Mouse (Mus musculus) heart, postnatal 36 days (tissue): ENCODE measurements around the gene Acot2. TPM values are rescaled to one million over a fixed set of nuclear protein-coding genes. Genes with fewer than 3 reads are reported as not detected.
"Not testable (repeated sequence)": the region's sequence is repeated elsewhere in the genome, so short reads cannot be mapped to it uniquely, and the experiment has no call there.

Source experiments
- DNase-seq, 2 experiments: peaks; one replicate each; pipeline ENCODE4 v3.0.0; 2021 to 2022
- intact Hi-C: fragments of 180-260 bp; cut with DNase I; formaldehyde crosslinking; loops from one replicate; pipeline ENCODE4 v1.15.1; 2025
- total RNA-seq, 2 experiments: library from RNA; stranded (reverse); gene quantifications; 2 replicates each; pipeline ENCODE4 v1.2.3; 2021

Acot2 gene
- total RNA-seq, 2 experiments from 2014 or later: 139 to 166 TPM

DNA sequence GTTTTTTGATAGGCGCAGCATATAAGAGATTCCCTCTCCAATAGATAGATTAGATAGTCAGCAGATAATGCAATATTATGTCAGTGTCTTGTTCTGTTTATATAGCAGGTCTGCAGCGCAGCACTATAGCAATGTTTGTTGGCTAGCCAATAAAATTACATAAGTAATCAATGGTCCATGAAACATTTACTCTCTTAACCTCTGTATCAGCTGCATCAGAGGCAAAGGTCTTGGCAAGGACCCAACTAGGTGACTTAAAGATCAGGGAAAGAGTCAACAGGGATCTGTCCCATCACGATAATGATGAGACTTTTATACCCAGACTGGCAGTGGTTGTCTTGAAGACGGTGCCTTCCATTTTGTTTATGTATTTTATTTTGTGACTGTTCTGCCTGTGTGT is 45.2 kb downstream of the Acot2 start:
- intact Hi-C loops: loop anchor here (1.0 to 10.0 kb wide), 2 partner anchors 19 to 228 kb away; partner anchors contain the start of gene Acot3
- DNase-seq: no peak

DNA sequence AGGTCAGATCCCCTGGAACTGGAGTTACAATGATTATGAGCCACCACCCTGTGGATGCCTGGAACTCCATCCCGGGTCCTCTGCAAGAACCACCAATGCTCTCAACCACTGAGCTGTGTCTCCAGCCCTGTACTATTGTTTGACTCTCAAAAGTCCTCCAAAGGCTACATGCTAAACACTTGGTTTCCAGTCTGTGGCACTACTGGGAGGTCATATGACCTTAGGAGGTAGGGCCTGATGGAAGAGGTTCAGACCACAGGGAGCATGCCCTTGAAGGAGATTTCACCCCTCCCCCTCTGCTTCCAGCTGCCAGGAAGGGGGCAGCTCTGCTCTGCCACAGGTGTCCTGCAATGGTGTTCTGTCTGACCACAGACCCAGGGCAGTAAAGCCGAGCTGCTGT is 45.6 kb downstream of the Acot2 start:
- not testable (repeated sequence) for DNase-seq
- intact Hi-C loops: loop anchor here (1.0 to 10.0 kb wide), 2 partner anchors 19 to 229 kb away; partner anchors contain the start of gene Acot3

DNA sequence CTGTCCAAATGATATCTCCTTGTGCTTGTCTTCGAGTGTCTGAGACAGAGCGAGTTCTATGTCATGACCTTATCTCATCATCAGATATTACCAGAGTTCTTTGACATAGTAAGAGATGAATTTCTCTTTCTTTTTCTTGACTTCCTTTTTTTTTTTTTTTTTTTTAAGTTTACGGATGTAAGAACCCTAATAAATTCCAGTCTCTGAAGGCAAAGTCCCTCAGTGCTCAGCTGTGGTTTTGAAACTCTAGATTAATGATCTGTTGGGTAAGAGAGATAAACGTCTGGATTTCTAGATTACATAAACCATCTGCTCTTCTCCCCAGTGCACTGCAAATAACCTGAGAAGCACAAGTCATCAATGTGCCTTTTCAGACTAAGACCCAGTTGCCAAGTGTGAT is 46.4 kb downstream of the Acot2 start:
- intact Hi-C loops: loop anchor here (10.0 kb wide), 1 partner anchor 229 kb away; no protein-coding TSS in a partner anchor
- no peak for DNase-seq

DNA sequence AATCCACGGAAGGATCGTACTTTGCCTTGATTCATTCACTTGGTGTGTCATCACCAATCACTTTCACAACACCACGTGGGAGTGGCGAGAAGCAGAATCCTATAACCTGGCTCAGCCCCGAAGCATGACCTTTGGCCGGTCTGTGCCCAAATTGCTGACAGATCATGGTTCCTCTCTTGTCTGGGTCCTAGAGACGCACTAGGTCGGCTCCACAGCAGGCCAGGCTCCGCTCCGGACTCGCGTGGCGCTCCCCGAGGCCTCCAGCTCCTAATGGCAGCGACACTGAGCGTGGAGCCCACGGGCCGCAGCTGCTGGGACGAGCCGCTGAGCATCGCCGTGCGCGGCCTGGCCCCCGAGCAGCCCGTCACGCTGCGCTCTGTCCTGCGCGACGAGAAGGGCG is 50.6 kb downstream of the Acot2 start, which contains the start of gene Acot4:
Acot4 (plus strand) TSS at position 139 of the 400 bp plus-strand sequence.
- intact Hi-C loops: loop anchor here (10.0 kb wide), 1 partner anchor 233 kb away; no protein-coding TSS in a partner anchor
- not testable (repeated sequence) for DNase-seq

DNA sequence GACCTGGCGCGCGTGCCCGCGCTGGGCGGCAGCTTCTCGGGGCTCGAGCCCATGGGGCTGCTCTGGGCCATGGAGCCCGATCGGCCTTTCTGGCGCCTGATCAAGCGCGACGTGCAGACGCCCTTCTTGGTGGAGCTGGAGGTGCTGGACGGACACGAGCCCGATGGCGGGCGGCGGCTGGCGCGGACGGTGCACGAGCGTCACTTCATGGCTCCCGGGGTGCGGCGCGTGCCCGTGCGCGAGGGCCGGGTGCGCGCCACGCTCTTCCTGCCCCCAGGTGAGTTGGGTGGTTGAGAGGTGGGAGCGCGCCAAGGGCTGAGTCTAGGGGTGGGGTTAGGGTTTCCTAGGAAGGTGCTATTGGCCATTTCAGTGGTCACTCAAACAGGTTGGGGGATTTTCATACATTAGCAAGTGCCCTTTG is 51.0 kb downstream of the Acot2 start, which contains the start of gene Gm49366:
Gm49366 (plus strand) TSS at position 245 of the 421 bp plus-strand sequence.
- DNase-seq: peak; percentile 4 to 44
- intact Hi-C loops: loop anchor here (10.0 kb wide), 1 partner anchor 234 kb away; no protein-coding TSS in a partner anchor

DNA sequence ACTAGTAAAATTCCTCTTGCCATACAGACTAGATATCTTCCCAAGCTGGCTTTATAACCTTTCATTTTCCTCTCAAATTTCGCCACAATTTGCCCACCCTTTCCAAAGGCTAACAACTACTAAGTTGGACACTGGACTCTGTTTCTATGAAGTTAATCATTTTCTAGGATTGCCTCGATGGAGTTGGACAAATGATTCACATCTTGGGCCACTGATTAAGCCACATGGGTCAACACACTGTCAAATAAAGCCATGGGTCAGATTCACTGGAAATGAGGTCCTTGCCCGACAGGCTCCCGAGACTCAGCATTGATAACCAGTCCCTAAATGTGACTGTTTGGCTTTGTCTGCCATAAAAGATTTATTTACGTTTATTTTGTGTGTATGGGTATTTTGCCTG is 54.6 kb downstream of the Acot2 start:
- no peak for DNase-seq
- intact Hi-C loops: no loop called here

Other genes with a start within 250 kb of the Acot2 start
- 10 to 100 TPM; 10.2 to 11.4 TPM for gene Papln, start 224.2 kb upstream of the Acot2 start, total RNA-seq
- gene Numb, start 65.9 kb upstream of the Acot2 start, total RNA-seq: 10 to 100 TPM; 31.4 to 36.3 TPM
- 1 to 10 TPM; 5.0 to 5.3 TPM for gene Riox1, start 37.3 kb upstream of the Acot2 start, total RNA-seq
- not detected for gene Heatr4, start 3.0 kb upstream of the Acot2 start, total RNA-seq
- gene Acot1, start 21.6 kb downstream of the Acot2 start, total RNA-seq: 10 to 100 TPM; 75.0 to 91.8 TPM
- 1 to 10 TPM; 1.2 to 1.3 TPM for gene Acot4, start 50.5 kb downstream of the Acot2 start, total RNA-seq
- under 1 TPM in 1 of 2 experiments, not detected in 1; 0.76 TPM for gene Gm49366, start 51.1 kb downstream of the Acot2 start, total RNA-seq
- gene Acot3, start 64.3 kb downstream of the Acot2 start, total RNA-seq: 1 to 10 TPM; 1.9 TPM
- not detected for gene Acot5, start 81.5 kb downstream of the Acot2 start, total RNA-seq
- gene Acot6, start 112.8 kb downstream of the Acot2 start, total RNA-seq: 1 to 10 TPM; 1.7 to 3.3 TPM
- 1 to 10 TPM; 8.5 to 8.8 TPM for gene Dnal1, start 126.5 kb downstream of the Acot2 start, total RNA-seq
- under 1 TPM; 0.11 to 0.22 TPM for gene Pnma1, start 160.6 kb downstream of the Acot2 start, total RNA-seq
- 10 to 100 TPM; 15.6 to 15.9 TPM for gene Elmsan1, start 231.0 kb downstream of the Acot2 start, total RNA-seq